In the genomic region with DNA sequence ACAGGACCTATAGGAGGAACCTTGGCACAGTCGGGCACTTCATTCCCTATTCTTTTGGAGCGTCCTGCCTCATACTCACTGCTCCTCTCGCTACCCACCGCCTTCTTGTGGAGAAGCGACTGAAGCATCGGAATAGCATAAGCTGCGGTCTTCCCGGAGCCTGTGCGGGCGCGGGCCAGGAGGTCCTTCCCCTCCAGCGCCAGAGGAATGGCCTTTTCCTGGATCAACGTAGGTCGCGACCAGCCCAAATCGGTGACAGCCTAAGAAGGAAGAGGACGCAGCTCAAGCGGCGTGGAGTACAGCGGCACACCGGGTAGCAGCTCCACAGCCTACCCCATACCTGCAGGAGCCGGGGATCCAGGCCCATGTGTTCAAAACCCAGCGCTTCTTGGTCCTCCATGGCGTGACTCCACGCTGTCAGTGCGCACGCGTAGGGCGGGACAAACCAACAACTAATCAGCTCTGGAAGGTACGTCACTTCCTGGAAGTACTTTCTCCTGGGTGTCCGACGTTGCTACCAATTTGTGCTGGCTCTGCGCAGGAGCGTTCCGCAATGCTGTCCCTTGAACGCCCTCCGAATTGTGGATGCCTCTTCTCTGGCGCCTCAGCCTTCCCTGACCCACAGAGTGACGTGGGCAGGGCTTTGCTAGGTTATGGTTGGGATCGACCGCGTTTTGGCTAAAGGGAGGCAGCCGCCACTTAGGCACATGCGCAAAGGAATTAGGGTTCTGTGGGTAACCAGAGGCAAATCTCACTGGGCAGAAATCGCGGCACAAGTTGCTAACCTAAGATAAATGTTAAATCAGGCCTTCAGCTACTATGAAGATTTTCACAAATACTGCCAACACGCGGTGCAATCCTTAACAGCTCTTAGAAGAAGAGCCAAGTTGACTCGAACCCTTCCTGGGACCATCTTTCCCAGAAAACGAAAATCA, we compare ENCODE assay signal across 8 mouse cellular contexts. TPM values are rescaled to one million over a fixed set of nuclear protein-coding genes. Genes with fewer than 3 reads are reported as not detected.
DNase-seq lines count a peak whose midpoint lies in the region; ATAC-seq lines count a peak whose summit lies in the region.

A gene (minus strand): TSS at position 453 of the 935 bp plus-strand sequence.

- peaks cover 61% of the 10 kb centered on the region for H3K36me3 ChIP-seq in heart, embryonic 10.5 days
- peaks cover 64% of the 10 kb centered on the region for H3K36me3 ChIP-seq in kidney, embryonic 15.5 days

- no peaks in the 10 kb centered on the region for H3K9me3 ChIP-seq in heart, embryonic 10.5 days
- H3K9me3 ChIP-seq in kidney, embryonic 15.5 days (replicated peaks), result no peaks in the 10 kb centered on the region

- peak within 1 kb of the TSS; percentile 90 for H3K27ac ChIP-seq in heart, embryonic 10.5 days
- H3K27ac ChIP-seq in kidney, embryonic 15.5 days, result peak within 1 kb of the TSS; percentile 97

- peak within 1 kb of the TSS; percentile 88 for H3K9ac ChIP-seq in kidney, embryonic 15.5 days

- H3K27me3 ChIP-seq in heart, embryonic 10.5 days (ENCODE audit: insufficient read depth, poor library complexity, severe bottlenecking), result no peaks in the 10 kb centered on the region
- H3K27me3 ChIP-seq in kidney, embryonic 15.5 days, result no peaks in the 10 kb centered on the region

- DNase-seq in B cell, adult 2 months, result peak; percentile 89 to 90
- peak; percentile 99 for DNase-seq in brain, adult 2 months (ENCODE audit: low read depth, low spot score)
- DNase-seq in heart, embryonic 10.5 days (ENCODE audit: low spot score), result peak; percentile 97
- DNase-seq in liver, result peak; percentile 91
- DNase-seq in spleen, postnatal 4 days (ENCODE audit: low spot score in 2 of 2), result peak; percentile 88 to 94

- H3K4me1 ChIP-seq in heart, embryonic 10.5 days, result peaks cover 8% of the 10 kb centered on the region
- H3K4me1 ChIP-seq in kidney, embryonic 15.5 days, result peaks cover 10% of the 10 kb centered on the region

- peak within 1 kb of the TSS; percentile 88 for H3K4me3 ChIP-seq in heart, embryonic 10.5 days
- peak within 1 kb of the TSS; percentile 92 for H3K4me3 ChIP-seq in kidney, embryonic 15.5 days (replicated peaks)

- peak; percentile 99 for ATAC-seq in erythroblast, adult 5-6 weeks (replicated peaks; ENCODE audit: low FRiP score, poor library complexity, severe bottlenecking)
- peak; percentile 96 for ATAC-seq in kidney, embryonic 15.5 days (replicated peaks; ENCODE audit: low FRiP score)
- peak; percentile 97 for ATAC-seq in monocyte, adult 5-6 weeks (replicated peaks; ENCODE audit: insufficient number of reproducible peaks, low FRiP score, low TSS enrichment, poor library complexity, severe bottlenecking)

- 2% methylated on average over 50 of the region's 50 CpGs for WGBS in heart, embryonic 10.5 days
- WGBS in kidney, embryonic 15.5 days, result 1% methylated on average over 50 of the region's 50 CpGs

- peak within 1 kb of the TSS; percentile 83 for H3K4me2 ChIP-seq in kidney, embryonic 15.5 days

RNA-seq across cellular contexts. Expression of the gene that starts here (rescaled TPM):
- total RNA-seq in erythroblast, adult 5-6 weeks (2015; ENCODE audit: low replicate concordance), result 4.0 and 16.9 TPM in 2 replicates
- total RNA-seq in erythroblast, adult 5-6 weeks (2017; ENCODE audit: low replicate concordance), result 3.3 and 9.0 TPM in 2 replicates
- polyA plus RNA-seq in heart, embryonic 10.5 days (2016; fragmentation: Nextera tagmentation; extraction: Ambion mirVana), result 93.7 and 111 TPM in 2 replicates
- 93.1 and 101 TPM in 2 replicates for polyA plus RNA-seq in kidney, embryonic 15.5 days (2015; fragmentation: Nextera tagmentation; extraction: Ambion mirVana)
- total RNA-seq in monocyte, adult 5-6 weeks (2017), result 8.9 to 37.0 TPM (median 20.5 TPM) in 3 replicates

Comparison
In these comparisons a context has a peak if more than half of its experiments do, and no peak if none do; other contexts are left out.
1. Peak in every context shown above with its lines: DNase-seq, ATAC-seq, H3K4me3 ChIP-seq and H3K27ac ChIP-seq.